ENCODE assay signal across 13 mouse cellular contexts in the genomic region with DNA sequence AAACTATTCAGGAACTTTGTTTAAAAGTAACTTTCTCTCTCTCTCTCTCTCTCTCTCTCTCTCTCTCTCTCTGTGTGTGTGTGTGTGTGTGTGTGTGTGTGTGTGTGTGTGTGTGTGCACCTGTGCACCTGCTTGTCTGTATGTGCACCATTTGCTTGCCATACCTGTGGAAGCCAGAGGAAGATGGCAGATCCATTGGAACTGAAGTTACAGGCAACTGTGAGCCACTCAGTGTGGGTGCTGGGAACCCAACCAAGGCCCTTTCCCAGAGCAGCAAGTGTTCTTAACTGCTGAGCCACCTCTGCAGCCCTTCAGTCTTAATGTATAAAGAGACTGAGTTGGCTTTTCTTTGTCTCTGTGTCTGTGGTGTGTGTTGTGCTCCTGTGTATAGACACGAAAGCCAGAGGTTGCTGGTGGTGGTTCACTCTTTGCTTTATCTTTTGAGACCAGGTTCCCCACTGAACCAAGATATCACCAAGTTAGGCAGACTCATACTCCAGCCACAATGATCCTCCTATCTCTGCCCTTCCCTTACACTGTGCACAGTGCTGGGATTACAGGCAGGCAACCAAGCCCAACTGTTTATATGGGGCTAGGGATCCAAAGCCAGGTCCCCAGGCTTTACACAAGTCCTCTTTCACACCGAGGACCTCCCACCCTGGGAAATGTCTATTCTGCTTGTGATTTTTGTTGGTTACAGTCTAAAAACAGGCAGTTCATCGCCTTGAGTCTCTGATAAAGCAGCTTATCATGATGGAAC. TPM values are rescaled to one million over a fixed set of nuclear protein-coding genes. Genes with fewer than 3 reads are reported as not detected.
DNase-seq lines count a peak whose midpoint lies in the region; ATAC-seq and TF ChIP-seq lines count a peak whose summit lies in the region.
"Had no signal": no experiment of that assay in that cellular context is flagged by ENCODE, and none has a peak within 500 bp of the region (broad histone marks: within the 10 kb centered on the region; RNA-seq: fewer than 3 reads in every experiment).

No protein-coding gene starts in this region.

- H3K36me3 ChIP-seq in limb, embryonic 11.5 days (ENCODE audit: control insufficient read depth, insufficient read depth, low read length) = no peaks in the 10 kb centered on the region
- no peaks in the 10 kb centered on the region for H3K36me3 ChIP-seq in liver, embryonic 14.5 days (replicated peaks; ENCODE audit: control insufficient read depth, insufficient read depth, low read depth)
- H3K36me3 ChIP-seq: forebrain, embryonic 15.5 days; midbrain, embryonic 12.5 days had no signal

- H3K4me1 ChIP-seq in limb, embryonic 11.5 days (ENCODE audit: control insufficient read depth, insufficient read depth, low read length) = peaks cover 19% of the 10 kb centered on the region
- H3K4me1 ChIP-seq in liver, embryonic 14.5 days (replicated peaks; ENCODE audit: control insufficient read depth in 2 of 2, insufficient read depth in 2 of 2, low read length in 1 of 2) = peaks cover 13 to 22% of the 10 kb centered on the region in 2 experiments
- H3K4me1 ChIP-seq: forebrain, embryonic 15.5 days had no signal

- no peaks in the 10 kb centered on the region for H3K27me3 ChIP-seq in limb, embryonic 11.5 days (ENCODE audit: control insufficient read depth, insufficient read depth, low read length)
- H3K27me3 ChIP-seq in liver, embryonic 14.5 days (ENCODE audit: control insufficient read depth, insufficient read depth, low read length) = no peaks in the 10 kb centered on the region
- H3K27me3 ChIP-seq: forebrain, embryonic 15.5 days; midbrain, embryonic 12.5 days had no signal

- TF ChIP-seq CTCF in liver, embryonic 14.5 days (IDR thresholded peaks at IDR 0.05; ENCODE audit: low read depth) = no peak

- WGBS in limb, embryonic 11.5 days = 82% methylated on average over 3 of the region's 3 CpGs
- 8% methylated on average over 3 of the region's 3 CpGs for WGBS in liver, embryonic 14.5 days (ENCODE audit: insufficient replicate concordance)

- no peak overlapping the region for H3K4me3 ChIP-seq in limb, embryonic 11.5 days (ENCODE audit: low read depth, low read length)
- no peak overlapping the region for H3K4me3 ChIP-seq in liver, embryonic 14.5 days (ENCODE audit: insufficient read depth in 1 of 2, low read depth in 2 of 2, low read length in 2 of 2)
- H3K4me3 ChIP-seq: forebrain, embryonic 15.5 days; heart, adult 2 months; midbrain, embryonic 12.5 days had no signal

- peak; percentile 76 for TF ChIP-seq EP300 in liver, embryonic 14.5 days (IDR thresholded peaks at IDR 0.05; ENCODE audit: low read depth)

- no peaks in the 10 kb centered on the region for H3K9me3 ChIP-seq in limb, embryonic 11.5 days (ENCODE audit: control insufficient read depth, low read length)
- H3K9me3 ChIP-seq in liver, embryonic 14.5 days (ENCODE audit: control insufficient read depth, low read length) = no peaks in the 10 kb centered on the region
- H3K9me3 ChIP-seq: forebrain, embryonic 15.5 days; midbrain, embryonic 12.5 days had no signal

- intact Hi-C loops in heart, postnatal 14 days (cut with DNase I) = loop anchor here (5.0 kb wide), 1 partner anchor 33 kb away; no protein-coding TSS in a partner anchor

- peak; percentile 79 for DNase-seq in heart, adult 11 months
- no peak for DNase-seq in heart, postnatal 14 days
- peak; percentile 92 for DNase-seq in MEL-GATA-1-ER (ENCODE audit: extremely low read depth, low read depth)
- DNase-seq in limb, embryonic 11.5 days (ENCODE audit: low spot score) = no peak
- peak; percentile 44 to 58 (median 56) for DNase-seq in liver, embryonic 14.5 days (ENCODE audit: low read depth in 3 of 3, low spot score in 3 of 3)
- DNase-seq in kidney, adult 11 months = no peak
- DNase-seq in cerebellum, adult 8-10 months = no peak
- DNase-seq: kidney, postnatal 25 days had no signal

- ATAC-seq in limb, embryonic 11.5 days (ENCODE audit: insufficient number of reproducible peaks, low FRiP score, low TSS enrichment, low read depth) = no peak
- peak; percentile 95 for ATAC-seq in liver, embryonic 14.5 days (ENCODE audit: insufficient read depth)
- no peak for ATAC-seq in CD4-positive, CD25-positive, alpha-beta regulatory T cell, adult 4 months
- ATAC-seq: forebrain, embryonic 15.5 days had no signal

- no peak overlapping the region for H3K9ac ChIP-seq in limb, embryonic 11.5 days (ENCODE audit: low read length)
- no peak overlapping the region for H3K9ac ChIP-seq in liver, embryonic 14.5 days (replicated peaks)
- H3K9ac ChIP-seq: forebrain, embryonic 15.5 days; midbrain, embryonic 12.5 days had no signal

- H3K4me2 ChIP-seq in limb, embryonic 11.5 days (ENCODE audit: low read depth, severe bottlenecking) = no peak overlapping the region
- H3K4me2 ChIP-seq in liver, embryonic 14.5 days (ENCODE audit: low read depth) = peak overlapping the region; percentile 2
- H3K4me2 ChIP-seq: forebrain, embryonic 15.5 days; midbrain, embryonic 12.5 days had no signal

- H3K27ac ChIP-seq in limb, embryonic 11.5 days (replicated peaks; ENCODE audit: low read depth, low read length) = 0 out of 2 replicates have a peak overlapping the region, but pooled peaks have one; percentile 8
- no peak overlapping the region; the same call in 1 of the 2 replicates for H3K27ac ChIP-seq in liver, embryonic 14.5 days
- H3K27ac ChIP-seq: forebrain, embryonic 15.5 days; midbrain, embryonic 12.5 days had no signal

RNA-seq across cellular contexts. Expression of a gene that starts 28.4 kb away (rescaled TPM):
- total RNA-seq in heart, postnatal 14 days (2021) = 10 to 100 TPM; 15.8 to 17.5 TPM
- polyA plus RNA-seq in limb, embryonic 11.5 days (2014; fragmentation: Nextera tagmentation; extraction: Ambion mirVana) = 36.3 and 37.2 TPM in 2 replicates
- polyA plus RNA-seq in liver, embryonic 14.5 days (2012; rRNA removed) = 0.39 TPM in 2 replicates
- polyA plus RNA-seq in liver, embryonic 14.5 days (2014; fragmentation: Nextera tagmentation; extraction: Ambion mirVana) = 0.39 and 0.90 TPM in 2 replicates
- polyA plus RNA-seq in CD4-positive, CD25-positive, alpha-beta regulatory T cell, adult 4 months (2017; shearing (Covaris generic)) = 1 to 10 TPM; 1.9 to 3.2 TPM
- total RNA-seq: neutrophil, adult 5-6 weeks had no signal

RNA-seq across cellular contexts. Expression of a gene that starts 53.0 kb away (rescaled TPM):
- total RNA-seq in heart, postnatal 14 days (2021) = 10 to 100 TPM; 33.1 to 39.6 TPM
- 51.5 and 53.9 TPM in 2 replicates for polyA plus RNA-seq in limb, embryonic 11.5 days (2014; fragmentation: Nextera tagmentation; extraction: Ambion mirVana)
- 14.3 and 21.0 TPM in 2 replicates for polyA plus RNA-seq in liver, embryonic 14.5 days (2012; rRNA removed)
- polyA plus RNA-seq in liver, embryonic 14.5 days (2014; fragmentation: Nextera tagmentation; extraction: Ambion mirVana) = 18.1 and 21.0 TPM in 2 replicates
- polyA plus RNA-seq in CD4-positive, CD25-positive, alpha-beta regulatory T cell, adult 4 months (2017; shearing (Covaris generic)) = 10 to 100 TPM; 19.6 to 30.0 TPM

Comparison
In these comparisons a context has a peak if more than half of its experiments do, and no peak if none do; other contexts are left out.
1. DNase-seq: peak in heart, adult 11 months (single experiment), MEL-GATA-1-ER (single experiment) and liver, embryonic 14.5 days (3 of 3); none in heart, postnatal 14 days (0 of 2), limb, embryonic 11.5 days (single experiment), kidney, adult 11 months (single experiment) and cerebellum, adult 8-10 months (single experiment).